Mouse (Mus musculus) C2C12 (cell line): Measurements from ENCODE around the gene Tdp1. TPM values are rescaled to one million over a fixed set of nuclear protein-coding genes. Genes with fewer than 3 reads are reported as not detected.

ENCODE experiments used
- H3K27me3 ChIP-seq: one replicate; pipeline ENCODE4 v1.6.1; 2011; ENCODE audit not compliant: control insufficient read depth, insufficient read depth, insufficient read length
- H3K36me3 ChIP-seq: one replicate; pipeline ENCODE4 v1.6.1; 2011; ENCODE audit not compliant: control insufficient read depth, insufficient read depth
- H3K4me3 ChIP-seq: one replicate; pipeline ENCODE4 v1.5.1; 2011; ENCODE audit warnings: mild to moderate bottlenecking, control low read depth; ENCODE audit not compliant: poor library complexity, insufficient read depth, severe bottlenecking
- H3K79me2 ChIP-seq: one replicate; pipeline ENCODE4 v1.6.1; 2011; ENCODE audit not compliant: control insufficient read depth, insufficient read depth
- H3K79me3 ChIP-seq: one replicate; pipeline ENCODE4 v1.6.1; 2011; ENCODE audit warnings: low read depth, control low read depth
- H3ac ChIP-seq: one replicate; pipeline ENCODE3; 2011; ENCODE audit warnings: low read depth; ENCODE audit not compliant: control insufficient read depth, insufficient read length
- CEBPB ChIP-seq: IDR thresholded peaks from one replicate; pipeline ENCODE4 v1.6.1; 2011; ENCODE audit warnings: low read depth, mild to moderate bottlenecking, control low read depth, moderate library complexity
- CTCF ChIP-seq: IDR thresholded peaks from one replicate; pipeline ENCODE4 v1.5.1; 2011; ENCODE audit not compliant: control insufficient read depth, insufficient read depth, insufficient read length
- FOSL1 ChIP-seq: IDR thresholded peaks from one replicate; pipeline ENCODE4 v1.8.0; 2011; ENCODE audit warnings: mild to moderate bottlenecking, low read length; ENCODE audit not compliant: poor library complexity, insufficient read depth, severe bottlenecking
- MAX ChIP-seq: IDR thresholded peaks from one replicate; pipeline ENCODE4 v1.6.1; 2011; ENCODE audit warnings: mild to moderate bottlenecking, control low read depth
- MYOD1 ChIP-seq: IDR thresholded peaks from one replicate; pipeline ENCODE4 v1.6.1; 2011; ENCODE audit warnings: low read depth; ENCODE audit not compliant: control insufficient read depth, insufficient read length
- MYOG ChIP-seq: IDR thresholded peaks from one replicate; pipeline ENCODE4 v1.6.1; 2011; ENCODE audit not compliant: control insufficient read depth, insufficient read length; ENCODE audit errors: extremely low read depth
- USF1 ChIP-seq: IDR thresholded peaks from one replicate; pipeline ENCODE4 v1.6.1; 2011; ENCODE audit warnings: low read depth, mild to moderate bottlenecking, control low read depth, moderate library complexity
- polyA plus RNA-seq: library from polyadenylated mRNA; unstranded; fragments of >200 nt; fragmentation: generic; extraction: Trizol; gene quantifications from one replicate; pipeline ENCODE4 v1.2.1, GENCODE M21; 2012; ENCODE audit warnings: missing spikeins

Gene Tdp1
- polyA plus RNA-seq, 1 experiment, result 39.5 TPM

DNA sequence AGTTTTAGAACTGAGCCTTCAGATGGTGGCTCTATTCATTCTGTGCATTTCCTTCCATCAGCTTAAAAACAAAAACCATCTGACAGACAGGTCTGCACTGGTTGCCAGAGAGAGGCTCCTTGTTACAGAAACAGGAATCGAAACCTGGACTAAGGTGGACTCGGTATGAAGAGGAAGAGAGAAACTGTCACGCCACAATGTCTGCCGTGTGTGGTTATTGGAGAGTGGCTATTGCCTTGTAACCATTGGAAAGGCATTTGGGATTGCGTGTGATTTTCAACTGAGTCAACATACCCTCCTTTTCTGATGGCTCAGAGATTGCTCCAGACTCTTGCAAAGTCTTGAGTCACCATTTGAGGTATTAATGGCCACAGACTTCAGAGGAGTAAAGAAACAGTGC lies 102.5 kb downstream of the Tdp1 start:
- Histone ChIP-seq H3K79me3 (no peaks in the 10 kb centered on the region), H3K79me2 (no peaks in the 10 kb centered on the region), H3K36me3 (no peaks in the 10 kb centered on the region), H3K4me3 (no peak overlapping the region), H3ac (no peak overlapping the region), H3K27me3 (no peaks in the 10 kb centered on the region)
- TF ChIP-seq CTCF, result no peak
- TF ChIP-seq MYOG, result no peak

- Histone ChIP-seq H3K79me2 (no peaks in the 10 kb centered on the region), H3K27me3 (no peaks in the 10 kb centered on the region), H3ac (no peak overlapping the region), H3K36me3 (no peaks in the 10 kb centered on the region), H3K4me3 (no peak overlapping the region), H3K79me3 (no peaks in the 10 kb centered on the region)
- TF ChIP-seq CTCF, result no peak
- TF ChIP-seq CEBPB, result no peak
- TF ChIP-seq MAX, result no peak
- no peak for TF ChIP-seq USF1
- TF ChIP-seq FOSL1, result no peak
- no peak for TF ChIP-seq MYOG
- TF ChIP-seq MYOD1, result no peak
Measured at GRCm38 (mm10) chr12:99988144-99988543, 103.8 kb downstream of the Tdp1 start.

- H3ac ChIP-seq, result no peak overlapping the region
- peaks cover 15% of the 10 kb centered on the region for H3K27me3 ChIP-seq
- H3K79me3 ChIP-seq, result no peaks in the 10 kb centered on the region
- TF ChIP-seq CTCF (no peak), MAX (no peak), FOSL1 (no peak), USF1 (no peak), CEBPB (no peak), MYOG (no peak), MYOD1 (no peak)
- H3K79me2 ChIP-seq, result no peaks in the 10 kb centered on the region
- no peaks in the 10 kb centered on the region for H3K36me3 ChIP-seq
- no peak overlapping the region for H3K4me3 ChIP-seq
Measured at GRCm38 (mm10) chr12:99992362-99992862, 108.1 kb downstream of the Tdp1 start.

DNA sequence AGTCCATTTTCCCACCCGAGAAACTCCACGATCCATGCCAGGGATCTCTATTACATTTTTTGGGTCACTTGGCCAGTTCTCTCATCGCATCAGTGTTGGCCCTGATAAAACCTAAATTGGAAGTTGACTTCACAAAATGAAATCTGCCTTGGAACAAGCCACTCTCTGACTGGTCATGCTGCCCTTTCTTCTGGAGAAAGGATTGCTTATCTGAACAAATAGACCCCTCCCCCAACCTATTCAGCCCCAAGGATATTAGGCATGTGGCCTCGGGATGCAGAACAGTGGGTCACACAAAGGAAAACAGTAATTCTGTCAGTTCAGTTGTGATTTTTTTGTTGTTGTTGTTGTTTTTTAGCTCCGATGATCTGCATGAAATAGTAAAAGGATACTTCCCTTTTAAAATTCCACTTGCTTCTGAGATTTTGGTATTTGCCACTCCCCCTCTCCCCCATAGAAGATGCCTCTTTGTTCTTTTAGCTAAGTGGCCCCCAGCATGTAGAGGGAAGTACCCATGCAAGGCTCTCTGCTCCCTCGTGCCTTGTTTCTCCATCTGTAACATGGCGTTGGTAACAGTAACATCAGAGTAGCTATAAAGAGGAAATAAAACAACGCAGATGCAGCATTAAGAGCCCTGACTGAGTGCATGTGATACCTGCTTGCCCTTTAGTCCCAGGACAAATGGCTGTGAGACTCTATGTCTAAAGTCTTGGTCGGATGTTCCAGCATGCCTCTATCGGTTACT lies 109.0 kb downstream of the Tdp1 start:
- Histone ChIP-seq H3K79me3 (no peaks in the 10 kb centered on the region), H3K79me2 (no peaks in the 10 kb centered on the region), H3ac (no peak overlapping the region), H3K4me3 (no peak overlapping the region), H3K36me3 (no peaks in the 10 kb centered on the region), H3K27me3 (peaks cover 17% of the 10 kb centered on the region)
- TF ChIP-seq USF1 (no peak), FOSL1 (no peak), CTCF (no peak), MYOD1 (no peak), MYOG (no peak), MAX (no peak), CEBPB (no peak)

DNA sequence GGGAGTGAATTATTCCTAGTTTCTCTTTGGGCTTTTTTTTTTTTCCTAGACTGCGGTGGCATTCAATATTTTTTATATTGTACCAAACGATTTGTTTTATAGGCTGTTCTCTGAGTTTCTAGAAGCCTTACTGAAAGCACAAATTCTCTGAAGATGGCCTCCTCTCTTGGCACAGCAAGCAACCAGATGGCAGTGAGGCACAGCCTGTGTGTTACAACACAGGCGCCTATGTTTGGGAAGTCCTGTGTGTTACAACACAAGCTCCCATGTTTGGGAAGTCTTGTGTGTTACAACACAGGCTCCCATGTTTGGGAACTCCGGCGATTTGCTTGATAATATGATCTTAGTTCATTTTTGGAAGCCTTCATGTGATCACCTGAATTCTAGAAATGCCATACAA lies 111.6 kb downstream of the Tdp1 start:
- H3K4me3 ChIP-seq, result no peak overlapping the region
- H3K27me3 ChIP-seq, result peaks cover 30% of the 10 kb centered on the region
- no peaks in the 10 kb centered on the region for H3K36me3 ChIP-seq
- TF ChIP-seq CTCF (no peak), USF1 (no peak), MAX (no peak), FOSL1 (no peak), MYOD1 (no peak), MYOG (no peak), CEBPB (no peak)
- no peaks in the 10 kb centered on the region for H3K79me2 ChIP-seq
- H3ac ChIP-seq, result no peak overlapping the region
- H3K79me3 ChIP-seq, result no peaks in the 10 kb centered on the region

GRCm38 (mm10) chr12:99999726-100000125 lies 115.4 kb downstream of the Tdp1 start:
- H3K36me3 ChIP-seq, result no peaks in the 10 kb centered on the region
- H3ac ChIP-seq, result no peak overlapping the region
- no peaks in the 10 kb centered on the region for H3K79me3 ChIP-seq
- peaks cover 23% of the 10 kb centered on the region for H3K27me3 ChIP-seq
- H3K4me3 ChIP-seq, result no peak overlapping the region
- TF ChIP-seq MAX, result no peak
- no peak for TF ChIP-seq USF1
- TF ChIP-seq FOSL1, result no peak
- TF ChIP-seq MYOD1, result no peak
- H3K79me2 ChIP-seq, result no peaks in the 10 kb centered on the region
